Mouse (Mus musculus) midbrain, embryonic 10.5 days (tissue): ENCODE data around the gene Adam22. TPM values are rescaled to one million over a fixed set of nuclear protein-coding genes. Genes with fewer than 3 reads are reported as not detected.

ENCODE experiments used
- DNase-seq: peaks from one replicate; pipeline ENCODE4 v3.0.0-alpha.2; 2017; ENCODE audit warnings: low spot score
- H3K27ac ChIP-seq: fragments of 300-500 bp; sonication (generic); replicated peaks from 2 replicates; pipeline ENCODE4 v1.5.1; 2016; ENCODE audit warnings: mild to moderate bottlenecking
- H3K27me3 ChIP-seq: fragments of 300-500 bp; sonication (generic); 2 replicates; pipeline ENCODE4 v1.6.1; 2016; ENCODE audit warnings: low read depth, mild to moderate bottlenecking; ENCODE audit not compliant: poor library complexity, severe bottlenecking
- H3K36me3 ChIP-seq: fragments of 300-500 bp; sonication (generic); 2 replicates; pipeline ENCODE4 v1.6.1; 2016; ENCODE audit warnings: mild to moderate bottlenecking, moderate library complexity
- H3K4me1 ChIP-seq: fragments of 300-500 bp; sonication (generic); 2 replicates; pipeline ENCODE4 v1.6.1; 2016
- H3K4me3 ChIP-seq: fragments of 300-500 bp; sonication (generic); 2 replicates; pipeline ENCODE4 v1.5.1; 2016; ENCODE audit warnings: mild to moderate bottlenecking, moderate library complexity
- H3K9me3 ChIP-seq: fragments of 300-500 bp; sonication (generic); replicated peaks from 2 replicates; pipeline ENCODE4 v1.6.1; 2016; ENCODE audit warnings: mild to moderate bottlenecking
- WGBS: fragments of 180-500 bp; shearing (Covaris S2); methylation state at CpG from one replicate; pipeline ENCODE4 v1.1.7; 2016; 5-methylcytosine and 5-hydroxymethylcytosine counted together
- polyA plus RNA-seq: library from polyadenylated mRNA; unstranded; fragments of >200 nt; fragmentation: Nextera tagmentation; extraction: Ambion mirVana; gene quantifications from 2 replicates; pipeline ENCODE4 v1.2.1, GENCODE M21; 2016

The Adam22 gene
- polyA plus RNA-seq, 1 experiment from 2014 or later, result 5.6 TPM

DNA sequence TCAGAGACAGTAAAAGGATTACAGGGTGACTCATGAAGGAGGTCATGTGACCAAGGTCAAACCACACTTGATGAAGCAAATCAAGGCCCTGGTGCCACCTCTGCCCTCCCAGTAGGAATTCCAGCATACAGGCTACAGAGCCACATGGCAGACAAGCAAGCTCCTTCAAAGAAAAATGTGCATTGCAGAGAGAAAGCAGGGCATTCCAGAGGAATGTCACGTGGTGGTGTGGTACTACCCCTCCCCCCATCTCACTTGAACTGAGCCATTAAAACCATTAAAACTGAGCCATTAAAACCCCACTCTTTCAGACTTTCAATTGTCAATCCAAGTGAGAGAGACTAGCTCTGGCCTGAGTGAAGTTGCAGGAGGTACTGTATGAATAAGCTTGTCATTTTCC, 74.7 kb downstream of the Adam22 start:
- WGBS, result 15% methylated on average over 1 of the region's 1 CpGs
- no peak for DNase-seq

DNA sequence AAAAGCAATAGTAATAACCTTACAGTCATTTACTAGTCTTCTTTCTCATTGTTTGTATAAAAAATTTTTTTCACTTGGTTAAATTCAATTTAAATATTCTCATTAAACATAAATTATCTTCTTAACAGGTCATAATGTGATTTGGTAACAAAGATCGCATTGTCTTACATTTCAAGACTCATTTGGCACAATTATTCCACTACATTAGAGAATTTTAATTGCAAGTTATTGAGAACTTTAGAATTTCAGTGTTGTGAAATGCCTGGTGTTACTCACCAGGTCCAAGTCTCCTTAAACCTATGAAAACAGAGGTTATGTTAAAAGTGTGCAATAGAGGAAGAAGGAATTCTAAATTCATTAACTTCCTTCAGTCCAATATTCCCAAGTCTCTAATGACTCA, 76.5 kb downstream of the Adam22 start:
- H3K4me3 ChIP-seq, result no peak overlapping the region
- H3K27ac ChIP-seq, result no peak overlapping the region
- WGBS, result 88% methylated on average over 1 of the region's 1 CpGs

More for the DNA sequence above, 74.7 kb downstream of the Adam22 start:
- Histone ChIP-seq H3K27me3 (no peaks in the 10 kb centered on the region), H3K4me1 (peaks cover 22% of the 10 kb centered on the region), H3K4me3 (no peak overlapping the region), H3K36me3 (no peaks in the 10 kb centered on the region), H3K27ac (no peak overlapping the region), H3K9me3 (no peaks in the 10 kb centered on the region)

DNA sequence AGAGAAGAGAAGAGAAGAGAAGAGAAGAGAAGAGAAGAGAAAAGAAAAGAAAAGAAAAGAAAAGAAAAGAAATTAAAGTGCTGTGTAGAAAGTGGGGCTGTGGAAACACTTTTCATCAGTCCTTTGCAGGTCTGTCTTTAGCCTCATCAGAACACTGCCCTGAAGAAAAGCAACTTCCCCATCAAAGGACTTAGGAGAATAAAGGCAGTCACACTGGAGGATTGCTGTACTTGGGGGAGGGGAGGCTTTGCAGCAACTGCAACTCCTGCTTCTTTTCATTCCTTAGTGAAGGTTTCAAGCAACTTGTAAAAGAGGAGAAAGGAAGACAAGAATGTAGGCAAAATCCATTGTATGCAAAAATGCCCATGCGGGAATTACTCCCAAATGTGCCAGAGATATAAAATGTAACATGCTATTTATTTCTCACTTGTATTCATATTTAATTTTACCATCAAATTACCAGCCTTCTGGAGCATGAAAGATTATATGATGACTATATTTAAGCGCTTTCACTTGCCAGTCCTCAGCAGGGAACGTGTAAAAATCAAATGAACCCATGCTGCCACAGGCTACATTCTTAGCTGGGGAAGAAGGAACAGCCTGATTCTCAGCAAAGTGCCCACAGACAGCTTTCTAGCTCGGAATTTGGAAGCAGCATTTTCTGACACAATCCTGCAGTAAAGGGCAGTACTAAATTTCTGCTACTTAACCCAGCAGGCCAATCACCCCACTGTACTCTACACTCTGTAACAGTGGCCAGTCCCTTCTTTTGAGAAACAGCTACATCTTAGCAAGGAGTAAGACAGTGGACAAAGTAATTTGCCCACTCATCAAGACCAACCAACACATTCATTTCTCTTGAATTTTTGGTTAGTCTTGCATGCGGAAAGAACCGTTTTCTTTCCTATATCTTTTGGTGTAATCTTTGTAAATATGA, 78.0 kb downstream of the Adam22 start:
- H3K4me1 ChIP-seq, result peaks cover 18% of the 10 kb centered on the region
- 57% methylated on average over 6 of the region's 6 CpGs for WGBS
- H3K27ac ChIP-seq, result no peak overlapping the region
- H3K9me3 ChIP-seq, result no peaks in the 10 kb centered on the region
- H3K36me3 ChIP-seq, result no peaks in the 10 kb centered on the region
- H3K27me3 ChIP-seq, result no peaks in the 10 kb centered on the region
- no peak overlapping the region for H3K4me3 ChIP-seq
- DNase-seq, result no peak

More for the DNA sequence above, 76.5 kb downstream of the Adam22 start:
- H3K27me3 ChIP-seq, result no peaks in the 10 kb centered on the region
- H3K36me3 ChIP-seq, result no peaks in the 10 kb centered on the region
- no peak for DNase-seq
- H3K4me1 ChIP-seq, result peaks cover 18% of the 10 kb centered on the region
- H3K9me3 ChIP-seq, result no peaks in the 10 kb centered on the region

DNA sequence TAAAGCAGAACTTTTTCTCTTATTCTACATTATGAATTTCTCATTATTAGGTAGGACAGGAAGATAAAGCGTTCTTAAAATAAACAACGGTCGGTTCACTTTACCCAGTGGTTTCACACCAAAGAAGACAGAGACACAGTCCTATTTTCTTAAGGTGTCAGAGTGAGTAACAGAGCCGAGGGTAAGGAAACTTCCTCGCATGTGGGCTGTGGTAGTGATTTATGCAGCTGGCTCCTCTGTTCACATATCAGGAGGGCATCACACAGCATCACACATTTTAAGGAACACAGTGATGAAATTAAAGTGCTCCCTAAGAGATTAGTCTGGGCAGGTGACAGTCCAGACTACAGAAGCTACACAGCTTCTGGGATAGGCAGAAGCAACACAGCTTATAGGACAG, 83.8 kb downstream of the Adam22 start:
- H3K27me3 ChIP-seq, result no peaks in the 10 kb centered on the region
- no peaks in the 10 kb centered on the region for H3K36me3 ChIP-seq
- no peak overlapping the region for H3K27ac ChIP-seq
- no peak overlapping the region for H3K4me3 ChIP-seq
- H3K4me1 ChIP-seq, result no peaks in the 10 kb centered on the region
- no peaks in the 10 kb centered on the region for H3K9me3 ChIP-seq
- WGBS, result 86% methylated on average over 5 of the region's 5 CpGs
- DNase-seq, result no peak

- no peaks in the 10 kb centered on the region for H3K9me3 ChIP-seq
- no peaks in the 10 kb centered on the region for H3K36me3 ChIP-seq
- H3K27ac ChIP-seq, result no peak overlapping the region
- no peak for DNase-seq
- H3K4me3 ChIP-seq, result no peak overlapping the region
- WGBS, result 69% methylated on average over 1 of the region's 1 CpGs
- no peaks in the 10 kb centered on the region for H3K4me1 ChIP-seq
- H3K27me3 ChIP-seq, result no peaks in the 10 kb centered on the region
Observed at GRCm38 (mm10) chr5:8276141-8276540, 91.8 kb downstream of the Adam22 start.

DNA sequence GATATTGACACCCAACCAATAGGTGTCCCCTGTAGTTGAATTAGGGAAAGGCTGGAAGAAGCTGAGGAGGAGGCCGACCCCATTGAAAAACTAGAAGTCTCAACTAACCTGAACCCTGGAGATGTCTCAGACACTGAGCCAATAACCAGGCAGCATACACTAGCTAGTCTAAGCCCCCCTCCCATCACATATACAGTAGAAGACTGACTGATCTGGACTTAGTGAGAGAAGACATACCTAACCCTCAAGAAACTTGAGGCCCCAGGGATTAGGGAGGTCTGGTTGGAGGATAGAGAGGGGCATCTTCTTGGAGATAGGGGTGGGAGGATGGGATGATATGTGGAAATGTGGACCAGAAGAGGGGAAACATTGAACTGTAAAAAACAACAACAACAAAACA, 110.6 kb downstream of the Adam22 start:
- H3K27me3 ChIP-seq, result no peaks in the 10 kb centered on the region
- H3K4me1 ChIP-seq, result no peaks in the 10 kb centered on the region
- no peak for DNase-seq
- H3K4me3 ChIP-seq, result no peak overlapping the region
- no peaks in the 10 kb centered on the region for H3K36me3 ChIP-seq
- H3K27ac ChIP-seq, result no peak overlapping the region
- H3K9me3 ChIP-seq, result no peaks in the 10 kb centered on the region
- WGBS, result 86% methylated on average over 1 of the region's 1 CpGs

DNA sequence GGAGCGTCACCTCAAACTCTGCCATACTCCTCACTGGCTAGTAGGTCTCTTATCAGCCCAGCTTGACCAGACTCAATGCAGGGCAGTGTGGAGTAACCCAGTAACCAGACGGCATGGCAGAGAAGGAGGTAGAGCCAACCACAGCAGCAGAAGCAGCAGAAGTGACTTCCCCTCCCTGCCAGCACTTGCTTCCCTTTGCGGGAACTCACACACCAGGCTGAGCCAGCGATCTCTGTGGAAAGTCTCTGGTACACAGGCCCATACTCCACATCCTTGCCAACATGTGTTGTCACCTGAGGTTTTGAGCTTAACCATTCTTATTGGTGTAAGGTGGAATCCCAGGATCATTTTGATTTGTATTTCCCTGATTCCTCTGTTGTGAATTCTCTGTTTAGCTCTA, 111.5 kb downstream of the Adam22 start:
- H3K36me3 ChIP-seq, result no peaks in the 10 kb centered on the region
- no peak overlapping the region for H3K4me3 ChIP-seq
- no peaks in the 10 kb centered on the region for H3K27me3 ChIP-seq
- 90% methylated on average over 4 of the region's 4 CpGs for WGBS
- H3K9me3 ChIP-seq, result no peaks in the 10 kb centered on the region
- DNase-seq, result no peak
- H3K4me1 ChIP-seq, result no peaks in the 10 kb centered on the region
- H3K27ac ChIP-seq, result no peak overlapping the region

GRCm38 (mm10) chr5:8244696-8245095, 123.3 kb downstream of the Adam22 start:
- no peaks in the 10 kb centered on the region for H3K36me3 ChIP-seq
- 87% methylated on average over 7 of the region's 7 CpGs for WGBS
- H3K4me3 ChIP-seq, result no peak overlapping the region

GRCm38 (mm10) chr5:8243064-8243615, 124.8 kb downstream of the Adam22 start:
- Histone ChIP-seq H3K27me3 (no peaks in the 10 kb centered on the region), H3K27ac (no peak overlapping the region), H3K9me3 (no peaks in the 10 kb centered on the region), H3K36me3 (no peaks in the 10 kb centered on the region), H3K4me1 (peaks cover 5% of the 10 kb centered on the region), H3K4me3 (no peak overlapping the region)
- WGBS, result 48% methylated on average over 4 of the region's 4 CpGs
- peak; percentile 13 for DNase-seq

More at GRCm38 (mm10) chr5:8244696-8245095, 123.3 kb downstream of the Adam22 start:
- Histone ChIP-seq H3K27ac (no peak overlapping the region), H3K27me3 (no peaks in the 10 kb centered on the region), H3K4me1 (peaks cover 5% of the 10 kb centered on the region), H3K9me3 (no peaks in the 10 kb centered on the region)
- DNase-seq, result no peak

- no peak for DNase-seq
- no peaks in the 10 kb centered on the region for H3K36me3 ChIP-seq
- WGBS, result 89% methylated on average over 1 of the region's 1 CpGs
Observed at GRCm38 (mm10) chr5:8242660-8243059, 125.3 kb downstream of the Adam22 start.

DNA sequence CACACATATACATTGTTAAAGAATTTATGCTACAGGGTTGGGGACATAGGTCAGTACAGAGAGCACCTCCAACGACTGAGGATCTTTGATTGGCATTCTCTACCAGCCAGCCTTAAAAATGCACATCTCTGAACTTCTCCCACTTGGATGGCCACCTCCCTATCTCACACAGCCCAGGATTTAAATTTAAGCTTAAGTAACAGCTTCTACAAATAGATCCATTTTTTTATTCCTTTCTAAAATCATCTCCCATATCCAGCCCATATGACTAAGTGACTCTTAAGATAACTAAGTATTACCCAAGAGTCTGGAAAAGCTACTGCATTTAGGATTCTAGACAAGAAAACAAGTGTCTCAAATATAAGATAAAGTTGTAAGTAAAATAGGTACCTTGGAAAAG, 140.9 kb downstream of the Adam22 start:
- no peaks in the 10 kb centered on the region for H3K9me3 ChIP-seq
- H3K27ac ChIP-seq, result no peak overlapping the region
- WGBS, result 80% methylated on average over 1 of the region's 1 CpGs
- H3K4me1 ChIP-seq, result no peaks in the 10 kb centered on the region
- H3K27me3 ChIP-seq, result no peaks in the 10 kb centered on the region
- no peak overlapping the region for H3K4me3 ChIP-seq
- H3K36me3 ChIP-seq, result no peaks in the 10 kb centered on the region
- DNase-seq, result no peak

More at GRCm38 (mm10) chr5:8242660-8243059, 125.3 kb downstream of the Adam22 start:
- H3K4me3 ChIP-seq, result no peak overlapping the region
- peaks cover 5% of the 10 kb centered on the region for H3K4me1 ChIP-seq
- no peaks in the 10 kb centered on the region for H3K9me3 ChIP-seq
- H3K27me3 ChIP-seq, result no peaks in the 10 kb centered on the region
- H3K27ac ChIP-seq, result no peak overlapping the region

DNA sequence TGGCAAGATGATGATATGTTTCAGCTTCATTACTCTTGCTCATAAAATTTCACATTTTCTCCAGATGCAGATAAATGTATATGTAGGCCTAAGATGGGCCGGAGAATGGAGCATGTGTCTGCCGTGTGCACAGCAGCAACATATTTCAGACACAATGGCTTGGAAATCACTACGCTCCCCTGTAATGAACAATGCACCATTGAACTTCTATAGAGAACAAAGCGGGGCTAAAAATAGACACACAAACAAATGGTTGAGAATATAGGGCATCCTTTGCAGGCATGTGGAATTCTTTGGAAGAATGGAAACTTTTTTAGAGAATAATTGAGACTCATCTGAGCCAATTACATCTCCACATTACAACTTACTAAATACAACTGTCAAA, 143.6 kb downstream of the Adam22 start:
- H3K4me3 ChIP-seq, result no peak overlapping the region
- WGBS, result 84% methylated on average over 4 of the region's 4 CpGs

GRCm38 (mm10) chr5:8223597-8224320, 144.2 kb downstream of the Adam22 start:
- H3K4me3 ChIP-seq, result no peak overlapping the region
- DNase-seq, result no peak
- H3K4me1 ChIP-seq, result no peaks in the 10 kb centered on the region
- no peaks in the 10 kb centered on the region for H3K27me3 ChIP-seq
- WGBS, result 89% methylated on average over 8 of the region's 8 CpGs
- no peaks in the 10 kb centered on the region for H3K36me3 ChIP-seq
- no peaks in the 10 kb centered on the region for H3K9me3 ChIP-seq
- no peak overlapping the region for H3K27ac ChIP-seq

More for the DNA sequence above, 143.6 kb downstream of the Adam22 start:
- Histone ChIP-seq H3K36me3 (no peaks in the 10 kb centered on the region), H3K9me3 (no peaks in the 10 kb centered on the region), H3K27me3 (no peaks in the 10 kb centered on the region), H3K4me1 (no peaks in the 10 kb centered on the region), H3K27ac (no peak overlapping the region)
- DNase-seq, result no peak
